Mouse (Mus musculus): Measurements from ENCODE around the gene Prdm13.

Gene Prdm13

DNA sequence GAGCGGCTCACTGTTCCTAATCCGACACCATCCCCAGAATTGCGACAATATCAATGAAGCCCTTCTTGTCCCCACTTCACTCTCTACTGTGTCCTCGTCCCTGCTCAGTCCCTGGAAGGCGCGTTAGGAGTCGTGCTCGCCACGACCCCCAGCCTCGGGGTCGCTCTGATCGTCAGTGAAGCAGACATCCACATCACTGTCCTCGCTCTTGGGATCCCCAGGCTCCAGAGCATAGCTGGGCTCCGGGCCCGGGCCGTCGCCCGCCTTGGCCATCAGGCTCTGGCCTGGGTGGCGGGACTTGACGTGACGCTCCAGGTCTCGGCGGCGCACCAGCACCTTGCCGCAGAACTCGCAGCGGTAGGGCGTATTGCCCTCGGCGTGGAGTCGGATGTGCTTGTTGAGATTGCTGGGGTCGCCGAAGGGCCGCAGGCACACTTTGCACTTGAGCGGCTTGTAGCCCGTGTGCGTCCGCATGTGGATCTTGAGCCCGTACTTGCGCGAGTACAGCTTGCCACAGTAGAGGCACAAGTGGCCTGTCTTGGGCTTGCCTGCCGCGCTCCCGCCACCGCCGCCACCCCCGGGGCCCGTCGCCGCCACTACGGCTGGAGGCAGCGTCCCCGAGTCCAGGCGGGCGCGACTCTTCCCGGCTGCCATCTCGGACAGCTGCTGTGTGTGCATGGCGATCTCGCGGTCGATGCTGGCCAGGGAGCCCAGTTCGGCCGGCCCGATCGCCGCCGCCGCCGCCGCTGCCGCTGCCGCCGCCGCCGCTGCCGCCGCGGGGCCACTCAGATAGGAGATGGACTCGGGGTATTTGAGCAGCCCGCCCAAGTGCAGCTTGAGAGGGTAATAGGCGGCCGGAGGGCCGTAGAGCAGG lies 7.4 kb downstream of the Prdm13 start:
- no peak for DNase-seq (ENCODE audit: low read depth)

DNA sequence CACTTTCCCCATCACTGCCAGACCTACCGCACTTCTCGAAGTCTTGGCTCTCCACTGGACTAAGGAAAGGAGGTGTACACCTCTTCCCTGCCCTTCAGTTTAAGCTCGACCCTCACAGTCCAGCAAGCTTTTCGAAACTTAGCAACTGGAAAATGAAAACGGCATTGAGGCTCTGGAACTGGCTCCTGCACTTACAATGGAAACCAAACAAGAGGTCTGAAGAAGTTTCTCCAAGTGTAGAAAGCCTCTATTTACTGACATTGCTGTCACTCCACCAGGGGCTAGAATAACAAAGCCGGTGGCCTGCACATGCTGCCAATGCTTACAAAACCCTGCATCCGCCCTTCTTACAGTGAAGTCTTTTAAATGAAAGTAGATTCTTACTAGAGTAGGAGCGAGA lies 11.1 kb downstream of the Prdm13 start:
- no peak for DNase-seq (ENCODE audit: low read depth)

DNA sequence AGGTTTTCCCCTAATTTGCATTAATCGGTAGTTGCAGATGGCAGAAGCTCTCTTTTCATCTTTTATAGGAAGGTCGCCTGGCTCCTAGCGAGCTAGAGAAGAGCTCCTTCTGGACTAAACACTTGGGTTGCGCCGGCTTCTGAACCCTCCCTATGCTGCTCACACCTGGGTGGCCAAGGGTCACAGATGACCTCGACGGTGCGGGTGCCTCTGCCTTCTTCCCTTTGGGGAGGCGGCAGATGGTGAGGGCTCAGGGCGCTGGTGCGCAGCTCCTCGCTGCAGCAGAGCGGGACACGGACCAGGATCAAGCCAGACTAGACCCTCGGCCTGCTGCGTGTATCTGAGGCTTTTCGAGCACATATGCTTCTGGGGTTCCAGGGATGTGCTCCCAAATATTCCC lies 11.7 kb downstream of the Prdm13 start:
- no peak for DNase-seq (ENCODE audit: low read depth)

DNA sequence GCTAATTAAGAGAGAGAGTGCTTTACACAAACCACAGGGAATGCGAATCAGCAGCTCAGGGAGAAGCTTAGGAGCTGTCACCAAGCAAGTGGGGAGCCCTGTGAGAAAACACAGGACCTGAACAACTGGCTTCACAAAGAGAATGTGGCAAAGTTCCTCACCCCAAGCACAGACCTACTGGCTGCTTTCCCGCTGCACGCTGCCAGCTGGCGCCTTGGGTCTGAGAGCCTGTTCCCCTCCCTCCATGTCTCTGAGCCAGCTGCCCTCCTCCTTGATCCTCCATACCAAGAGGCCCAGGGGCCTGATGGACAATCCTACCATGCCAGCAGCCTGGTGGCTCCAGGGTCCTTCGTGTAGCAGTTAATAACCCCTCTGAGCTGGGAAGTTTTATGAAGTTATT lies 19.8 kb downstream of the Prdm13 start:
- DNase-seq (ENCODE audit: low read depth): no peak

DNA sequence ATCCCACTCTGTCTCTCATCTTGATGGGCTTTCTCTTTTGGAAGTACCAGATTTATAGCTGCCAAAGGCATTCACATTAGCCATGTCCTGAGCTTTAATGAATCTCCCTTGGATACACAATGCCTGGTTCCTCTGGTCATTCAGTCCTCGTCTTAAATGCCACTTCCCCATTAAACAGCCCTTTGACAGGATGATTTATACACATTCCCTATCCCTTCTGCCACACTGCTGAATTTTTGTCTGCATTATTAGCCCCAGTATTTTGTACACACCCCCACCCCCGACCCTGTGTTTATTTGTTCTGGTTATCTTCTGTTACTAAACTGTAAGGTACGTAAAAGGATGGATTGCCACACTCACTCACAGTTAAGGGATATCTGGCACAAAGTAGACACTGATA lies 27.6 kb downstream of the Prdm13 start:
- DNase-seq (ENCODE audit: low read depth): no peak

DNA sequence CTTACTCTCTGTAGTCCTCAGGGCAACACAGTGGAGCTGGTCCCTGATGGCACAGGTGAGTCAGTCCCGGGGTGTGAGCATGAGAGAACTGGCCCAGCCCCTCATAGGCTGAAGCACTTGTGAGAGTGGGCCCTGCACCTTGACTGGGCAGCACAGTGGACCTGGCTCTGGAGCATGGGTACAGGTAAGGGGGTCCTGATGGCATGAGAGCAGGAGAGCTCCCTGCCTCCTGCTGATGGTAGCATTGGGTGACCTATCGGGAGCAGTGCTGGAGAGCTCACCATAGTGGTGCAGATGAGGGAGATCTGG lies 56.5 kb downstream of the Prdm13 start:
- no peak for DNase-seq (ENCODE audit: low read depth)

DNA sequence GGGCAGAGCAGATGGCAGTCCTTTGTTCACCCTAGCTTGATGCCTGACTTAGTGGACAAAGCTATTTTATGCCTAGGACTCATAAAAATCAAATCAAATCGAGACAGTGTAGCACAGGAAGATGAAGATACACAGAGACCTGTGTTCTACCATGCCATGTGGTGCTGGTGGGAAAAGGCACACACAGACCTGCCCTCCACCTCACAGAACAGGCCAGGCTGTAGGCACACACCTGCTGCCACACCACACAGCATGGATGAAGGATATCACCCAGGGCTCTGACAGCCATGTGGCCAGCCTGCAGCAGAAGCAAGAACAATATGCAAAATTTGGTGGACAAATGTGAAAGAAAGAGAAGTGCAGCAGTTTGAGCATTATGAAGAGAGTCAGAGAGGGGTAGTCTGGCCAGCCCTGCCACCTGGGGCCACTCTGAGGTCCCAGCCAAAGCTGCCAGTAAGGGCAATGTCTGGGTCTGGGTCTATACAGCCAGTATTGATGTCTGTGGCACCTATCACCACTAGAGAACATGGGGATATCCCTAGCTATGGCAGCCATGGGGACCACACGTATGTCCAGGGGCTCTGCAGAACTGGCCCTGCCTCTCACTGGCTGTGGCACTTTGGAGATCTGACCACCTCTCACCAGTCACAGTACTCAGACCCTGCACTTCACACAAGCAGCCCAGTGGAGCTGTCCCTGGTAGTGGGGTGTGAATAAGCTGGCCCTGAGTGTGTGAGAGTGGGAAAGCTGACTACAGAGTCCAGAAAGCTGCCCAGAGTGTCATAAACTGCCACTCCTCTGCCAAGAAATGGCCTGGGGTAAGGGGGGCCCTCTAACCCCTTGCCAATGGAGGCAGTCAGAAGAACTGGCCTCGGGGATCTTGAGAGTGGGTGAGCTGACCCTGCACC lies 57.1 kb downstream of the Prdm13 start:
- no peak for DNase-seq (ENCODE audit: low read depth)
